Mouse (Mus musculus): ENCODE measurements around the gene Chst3. TPM values are rescaled to one million over a fixed set of nuclear protein-coding genes. Genes with fewer than 3 reads are reported as not detected.
"Not testable (repeated sequence)": the region's sequence is repeated elsewhere in the genome, so short reads cannot be mapped to it uniquely, and the experiment has no call there.

Chst3 gene
- total and polyA plus RNA-seq, 2 experiments from 2014 or later, result 0.89 to 5.5 TPM

GRCm38 (mm10) chr10:60189534-60190186 is 29.4 kb downstream of the Chst3 start:
- Histone ChIP-seq H3K4me2 (ENCODE audit: low read depth, low read length, poor library complexity, severe bottlenecking) (no peak overlapping the region), H3K4me3 (ENCODE audit: low read depth, low read length) (no peak overlapping the region), H3K4me1 (ENCODE audit: insufficient read depth, low read length) (peaks cover 7% of the 10 kb centered on the region; the same call in 1 of the 2 replicates), H3K27ac (ENCODE audit: low read depth, low read length) (no peak overlapping the region), H3K9ac (replicated peaks; ENCODE audit: low read length, poor library complexity, severe bottlenecking) (no peak overlapping the region), H3K27me3 (ENCODE audit: insufficient read depth, low read length) (no peaks in the 10 kb centered on the region), H3K9me3 (ENCODE audit: low read length) (no peaks in the 10 kb centered on the region), H3K36me3 (ENCODE audit: insufficient read depth, low read length) (no peaks in the 10 kb centered on the region)
- ATAC-seq (ENCODE audit: low FRiP score), result no peak
- TF ChIP-seq CTCF (IDR thresholded peaks at IDR 0.05), result no peak
- DNase-seq (ENCODE audit: low spot score), result no peak
- 81% methylated on average over 6 of the region's 6 CpGs for WGBS

- H3K4me3 ChIP-seq (ENCODE audit: low read depth, low read length), result no peak overlapping the region
- H3K27ac ChIP-seq (ENCODE audit: low read depth, low read length), result no peak overlapping the region
- H3K27me3 ChIP-seq (ENCODE audit: insufficient read depth, low read length), result no peaks in the 10 kb centered on the region
- WGBS, result 95% methylated on average over 44 of the region's 44 CpGs
- DNase-seq (ENCODE audit: low spot score) (no peak), ATAC-seq (ENCODE audit: low FRiP score) (no peak)
- no peaks in the 10 kb centered on the region for H3K9me3 ChIP-seq (ENCODE audit: low read length)
- TF ChIP-seq CTCF (IDR thresholded peaks at IDR 0.05), result no peak
- no peak overlapping the region for H3K9ac ChIP-seq (replicated peaks; ENCODE audit: low read length, poor library complexity, severe bottlenecking)
- H3K4me2 ChIP-seq (ENCODE audit: low read depth, low read length, poor library complexity, severe bottlenecking), result no peak overlapping the region
- H3K36me3 ChIP-seq (ENCODE audit: insufficient read depth, low read length), result no peaks in the 10 kb centered on the region
- no peaks in the 10 kb centered on the region for H3K4me1 ChIP-seq (ENCODE audit: insufficient read depth, low read length)
These were observed 32.7 kb downstream of the Chst3 start for GRCm38 (mm10) chr10:60186191-60186945.

- H3K36me3 ChIP-seq (ENCODE audit: insufficient read depth, low read length), result no peaks in the 10 kb centered on the region
- no peak overlapping the region for H3K9ac ChIP-seq (replicated peaks; ENCODE audit: low read length, poor library complexity, severe bottlenecking)
- no peaks in the 10 kb centered on the region for H3K4me1 ChIP-seq (ENCODE audit: insufficient read depth, low read length)
- H3K4me2 ChIP-seq (ENCODE audit: low read depth, low read length, poor library complexity, severe bottlenecking), result no peak overlapping the region
- no peak overlapping the region for H3K4me3 ChIP-seq (ENCODE audit: low read depth, low read length)
- DNase-seq (ENCODE audit: low spot score) (peak; percentile 35), ATAC-seq (ENCODE audit: low FRiP score) (no peak)
- no peak for TF ChIP-seq CTCF (IDR thresholded peaks at IDR 0.05)
- 79% methylated on average over 10 of the region's 10 CpGs for WGBS
- H3K9me3 ChIP-seq (ENCODE audit: low read length), result no peaks in the 10 kb centered on the region
- no peak overlapping the region for H3K27ac ChIP-seq (ENCODE audit: low read depth, low read length)
- H3K27me3 ChIP-seq (ENCODE audit: insufficient read depth, low read length), result no peaks in the 10 kb centered on the region
These were observed 33.9 kb downstream of the Chst3 start for GRCm38 (mm10) chr10:60185023-60185709.

- WGBS, result 89% methylated on average over 9 of the region's 9 CpGs
- not testable (repeated sequence) for H3K4me3 ChIP-seq (ENCODE audit: low read depth, low read length)
These were observed 43.8 kb downstream of the Chst3 start for GRCm38 (mm10) chr10:60175306-60175705.

DNA sequence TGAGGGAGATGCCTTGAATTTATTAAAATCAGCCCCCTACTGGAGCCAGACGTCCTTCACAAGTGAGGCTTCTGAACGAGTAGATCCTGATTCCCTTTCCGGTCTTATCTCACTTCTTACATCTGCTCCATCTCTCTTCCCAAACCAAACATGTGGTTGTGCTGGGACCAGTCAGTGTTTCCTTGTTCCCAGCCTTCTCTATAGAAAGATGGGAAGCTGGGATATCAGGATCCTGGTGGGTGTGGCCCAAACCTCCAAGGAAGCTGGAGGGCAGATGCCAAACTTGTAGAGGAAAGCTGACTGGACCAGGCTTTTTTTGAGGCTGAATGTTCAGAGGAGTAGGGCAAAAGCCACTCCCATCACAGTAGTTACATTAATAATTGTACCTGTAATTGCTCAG is 44.6 kb downstream of the Chst3 start:
- Histone ChIP-seq H3K27ac (ENCODE audit: low read depth, low read length) (no peak overlapping the region), H3K9ac (replicated peaks; ENCODE audit: low read length, poor library complexity, severe bottlenecking) (no peak overlapping the region), H3K36me3 (ENCODE audit: insufficient read depth, low read length) (no peaks in the 10 kb centered on the region), H3K27me3 (ENCODE audit: insufficient read depth, low read length) (no peaks in the 10 kb centered on the region), H3K4me2 (ENCODE audit: low read depth, low read length, poor library complexity, severe bottlenecking) (no peak overlapping the region), H3K4me1 (ENCODE audit: insufficient read depth, low read length) (no peaks in the 10 kb centered on the region), H3K9me3 (ENCODE audit: low read length) (no peaks in the 10 kb centered on the region), H3K4me3 (ENCODE audit: low read depth, low read length) (no peak overlapping the region)
- no peak for TF ChIP-seq CTCF (IDR thresholded peaks at IDR 0.05)
- ATAC-seq (ENCODE audit: low FRiP score), result no peak
- WGBS, result 63% methylated on average over 3 of the region's 3 CpGs
- DNase-seq (ENCODE audit: low spot score), result no peak

More at GRCm38 (mm10) chr10:60175306-60175705, 43.8 kb downstream of the Chst3 start:
- H3K9ac ChIP-seq (replicated peaks; ENCODE audit: low read length, poor library complexity, severe bottlenecking); H3K27ac ChIP-seq (ENCODE audit: low read depth, low read length); H3K4me2 ChIP-seq (ENCODE audit: low read depth, low read length, poor library complexity, severe bottlenecking); H3K27me3 ChIP-seq (ENCODE audit: insufficient read depth, low read length); H3K36me3 ChIP-seq (ENCODE audit: insufficient read depth, low read length); DNase-seq (ENCODE audit: low spot score); H3K4me1 ChIP-seq (ENCODE audit: insufficient read depth, low read length); H3K9me3 ChIP-seq (ENCODE audit: low read length); ATAC-seq (ENCODE audit: low FRiP score): not testable (repeated sequence)

- Histone ChIP-seq H3K27me3 (ENCODE audit: insufficient read depth, low read length) (no peaks in the 10 kb centered on the region), H3K27ac (ENCODE audit: low read depth, low read length) (no peak overlapping the region), H3K4me3 (ENCODE audit: low read depth, low read length) (no peak overlapping the region), H3K36me3 (ENCODE audit: insufficient read depth, low read length) (no peaks in the 10 kb centered on the region), H3K4me1 (ENCODE audit: insufficient read depth, low read length) (no peaks in the 10 kb centered on the region), H3K9ac (replicated peaks; ENCODE audit: low read length, poor library complexity, severe bottlenecking) (no peak overlapping the region), H3K4me2 (ENCODE audit: low read depth, low read length, poor library complexity, severe bottlenecking) (no peak overlapping the region), H3K9me3 (ENCODE audit: low read length) (no peaks in the 10 kb centered on the region)
- no peak for TF ChIP-seq CTCF (IDR thresholded peaks at IDR 0.05)
- DNase-seq (ENCODE audit: low spot score) (peak; percentile 63), ATAC-seq (ENCODE audit: low FRiP score) (no peak)
- WGBS, result 54% methylated on average over 10 of the region's 10 CpGs
These were observed 46.0 kb downstream of the Chst3 start for GRCm38 (mm10) chr10:60173035-60173434.

All from midbrain, postnatal 0 days (tissue).